Mouse (Mus musculus): ENCODE results near the gene Manba.

DNA sequence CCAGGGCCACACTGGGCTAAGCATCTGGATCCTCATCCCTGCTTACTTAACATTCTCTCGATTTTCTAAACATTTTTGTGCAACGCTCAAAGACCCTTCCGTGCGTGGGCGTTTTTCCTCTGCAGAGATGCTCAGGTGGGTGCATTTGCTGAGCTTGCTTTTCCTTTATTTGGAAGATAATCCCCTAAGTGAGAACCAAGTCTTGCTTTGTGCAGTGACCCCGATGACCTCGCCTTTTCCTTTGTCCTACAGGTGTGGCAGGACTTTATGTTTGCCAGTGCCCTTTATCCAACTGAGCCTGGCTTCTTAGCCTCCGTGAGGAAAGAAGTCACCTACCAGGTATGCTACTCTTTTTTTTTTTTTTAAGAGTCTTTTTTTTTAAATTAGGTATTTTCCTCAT is 61.9 kb downstream of the Manba start:
- TF ChIP-seq CTCF (IDR thresholded peaks at IDR 0.05; ENCODE audit: extremely low read depth, insufficient read depth, insufficient read length, insufficient replicate concordance): no peak
- no peak for TF ChIP-seq POLR2A (IDR thresholded peaks at IDR 0.05; ENCODE audit: low read depth, low read length)

Measured in spleen, adult 2 months (tissue).